Mouse (Mus musculus) stomach, postnatal 0 days (tissue): ENCODE measurements at regions not wholly inside any gene's neighbourhood (a gene's known extent, or its start where the extent isn't known, plus 50 kb on each side); places are given as distances from the start of the nearest gene placed in this dataset.

ENCODE experiments used
- CTCF ChIP-seq: IDR thresholded peaks from 2 replicates; pipeline ENCODE4 v1.5.1; 2016; ENCODE audit warnings: antibody characterized with exemption, low read depth, mild to moderate bottlenecking, moderate library complexity
- EP300 ChIP-seq: optimal IDR thresholded peaks from 2 replicates; pipeline ENCODE3; 2016; ENCODE audit warnings: antibody characterized with exemption

DNA sequence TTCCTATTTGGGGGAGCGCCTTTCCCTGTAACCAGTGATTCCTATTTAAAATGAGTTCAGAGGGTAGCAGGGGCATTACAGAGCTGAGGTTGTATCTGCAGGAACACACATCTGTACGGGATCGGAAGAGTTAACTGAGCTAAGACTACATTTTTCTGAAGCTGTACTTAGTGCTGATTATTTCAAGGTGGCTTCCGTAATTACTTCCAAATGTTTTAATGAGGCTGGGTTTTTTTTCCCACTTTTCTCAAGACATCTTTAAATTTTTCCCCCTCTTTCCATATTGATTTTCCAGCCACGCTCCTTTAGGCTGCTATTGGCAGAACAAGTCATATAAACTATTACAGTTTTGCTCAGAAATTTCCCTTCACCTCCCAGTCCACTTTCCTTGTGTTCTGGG, 82.1 kb upstream of the Cabcoco1 start:
- TF ChIP-seq EP300 (no peak), CTCF (no peak)
